8 mouse cellular contexts compared by ENCODE assay signal in the genomic region with DNA sequence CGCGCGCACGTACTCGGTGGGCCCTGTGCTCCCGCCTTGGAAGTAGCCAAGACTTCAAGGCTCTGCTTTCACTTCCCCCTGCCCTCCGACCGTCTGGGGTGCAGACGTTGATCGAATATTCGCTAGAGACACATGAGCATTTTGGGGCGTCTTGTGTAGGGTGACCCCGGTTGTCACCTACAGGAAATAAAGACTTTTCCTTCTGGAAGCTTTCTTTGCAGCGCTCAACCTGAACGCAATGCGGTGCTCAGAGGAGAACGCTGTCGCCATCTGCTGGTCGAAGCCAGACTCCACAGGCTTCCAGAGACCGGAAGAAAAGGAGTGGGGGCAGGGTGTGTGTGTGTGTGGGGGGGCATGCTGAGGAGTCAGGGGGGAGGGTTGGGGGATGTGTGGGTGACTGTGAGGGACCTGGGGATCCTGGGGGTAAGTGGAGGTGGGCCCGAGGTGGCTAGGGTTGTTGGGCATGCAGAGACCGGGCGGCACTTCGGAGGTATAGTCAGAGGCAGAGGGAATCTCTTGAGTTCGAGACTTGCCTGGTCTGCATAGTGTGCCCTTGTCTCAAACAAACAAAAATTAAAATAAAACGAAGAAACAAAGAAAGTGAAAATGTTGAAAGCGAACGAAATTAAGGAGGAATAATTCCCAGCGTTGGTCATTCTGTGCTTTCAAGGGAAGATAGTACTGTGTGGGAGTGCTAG. TPM values are rescaled to one million over a fixed set of nuclear protein-coding genes. Genes with fewer than 3 reads are reported as not detected.
DNase-seq lines count a peak whose midpoint lies in the region; ATAC-seq lines count a peak whose summit lies in the region.

No protein-coding gene starts in this region.

- peaks cover 3% of the 10 kb centered on the region; the same call in 1 of the 2 replicates for H3K4me1 ChIP-seq in hindbrain, embryonic 11.5 days (replicated peaks; ENCODE audit: control insufficient read depth, insufficient read depth, low read length)

- H3K4me2 ChIP-seq in hindbrain, embryonic 11.5 days (replicated peaks; ENCODE audit: low read depth, low read length): peak overlapping the region; percentile 50

- H3K27ac ChIP-seq in hindbrain, embryonic 11.5 days (ENCODE audit: low read depth, low read length): peak overlapping the region; percentile 76

- peak; percentile 94 for DNase-seq in MN1 (ENCODE audit: low spot score)
- peak; percentile 86 for DNase-seq in cerebellum, adult 8-10 months
- peak; percentile 93 for DNase-seq in hindbrain, embryonic 11.5 days (ENCODE audit: low spot score)
- DNase-seq in layer of hippocampus, postnatal 14 days (ENCODE audit: low spot score in 2 of 2): peak; percentile 86 to 91
- DNase-seq in lung, postnatal 14 days: peak; percentile 92
- peak; percentile 84 for DNase-seq in ovary, postnatal 36 days (ENCODE audit: low spot score)
- DNase-seq in thymus, postnatal 14 days: peak; percentile 91

- H3K9ac ChIP-seq in hindbrain, embryonic 11.5 days (ENCODE audit: low read depth, low read length): no peak overlapping the region; the same call in 1 of the 2 replicates

- WGBS in hindbrain, embryonic 11.5 days: 21% methylated on average over 29 of the region's 29 CpGs

- H3K4me3 ChIP-seq in hindbrain, embryonic 11.5 days (ENCODE audit: low read depth, low read length): peak overlapping the region; percentile 43

- no peaks in the 10 kb centered on the region for H3K9me3 ChIP-seq in hindbrain, embryonic 11.5 days (ENCODE audit: control insufficient read depth, low read length)

- no peaks in the 10 kb centered on the region for H3K36me3 ChIP-seq in hindbrain, embryonic 11.5 days (ENCODE audit: control insufficient read depth, insufficient read depth, low read length)

- peak; percentile 27 for ATAC-seq in frontal cortex, adult (ENCODE audit: low TSS enrichment)
- ATAC-seq in hindbrain, embryonic 11.5 days (ENCODE audit: low FRiP score): peak; percentile 28; the same call in 1 of the 2 replicates

- H3K27me3 ChIP-seq in hindbrain, embryonic 11.5 days (ENCODE audit: control insufficient read depth, insufficient read depth, low read length): peaks cover 9% of the 10 kb centered on the region

RNA-seq across cellular contexts. Expression of a gene that starts 1.0 kb away (rescaled TPM):
- polyA plus RNA-seq in hindbrain, embryonic 11.5 days (2014; fragmentation: Nextera tagmentation; extraction: Ambion mirVana): 0.77 and 1.2 TPM in 2 replicates
- total RNA-seq in layer of hippocampus, postnatal 14 days (2021): 1 to 10 TPM; 2.6 to 2.8 TPM

RNA-seq across cellular contexts. Expression of a gene that starts 4.2 kb away (rescaled TPM):
- polyA plus RNA-seq in hindbrain, embryonic 11.5 days (2014; fragmentation: Nextera tagmentation; extraction: Ambion mirVana): 5.1 and 7.7 TPM in 2 replicates
- 1 to 10 TPM; 2.0 to 3.5 TPM for total RNA-seq in layer of hippocampus, postnatal 14 days (2021)

RNA-seq across cellular contexts. Expression of a gene that starts 22.5 kb away (rescaled TPM):
- polyA plus RNA-seq in hindbrain, embryonic 11.5 days (2014; fragmentation: Nextera tagmentation; extraction: Ambion mirVana): 40.6 and 42.2 TPM in 2 replicates
- 10 to 100 TPM; 27.8 to 30.3 TPM for total RNA-seq in layer of hippocampus, postnatal 14 days (2021)

RNA-seq across cellular contexts. Expression of a gene that starts 23.2 kb away (rescaled TPM):
- 2.7 and 4.4 TPM in 2 replicates for polyA plus RNA-seq in hindbrain, embryonic 11.5 days (2014; fragmentation: Nextera tagmentation; extraction: Ambion mirVana)
- total RNA-seq in layer of hippocampus, postnatal 14 days (2021): 10 to 100 TPM; 32.5 to 36.3 TPM

RNA-seq across cellular contexts. Expression of a gene that starts 30.8 kb away (rescaled TPM):
- 7.2 and 8.8 TPM in 2 replicates for polyA plus RNA-seq in hindbrain, embryonic 11.5 days (2014; fragmentation: Nextera tagmentation; extraction: Ambion mirVana)
- 10 to 100 TPM; 23.3 to 25.9 TPM for total RNA-seq in layer of hippocampus, postnatal 14 days (2021)

Comparison
In these comparisons a context has a peak if more than half of its experiments do, and no peak if none do; other contexts are left out.
1. Peak in every context shown above with its lines: DNase-seq, ATAC-seq, H3K4me3 ChIP-seq and H3K27ac ChIP-seq.